Mouse (Mus musculus): ENCODE data around the gene Fam117b.

- TF ChIP-seq CTCF (IDR thresholded peaks at IDR 0.05; ENCODE audit: extremely low read depth, insufficient read depth, insufficient read length, insufficient replicate concordance) (no peak), POLR2A (IDR thresholded peaks at IDR 0.05; ENCODE audit: low read depth, low read length) (no peak)
Observed at GRCm38 (mm10) chr1:60008743-60009142, 95.9 kb downstream of the Fam117b start.

All from spleen, adult 2 months (tissue).